Mouse (Mus musculus) embryonic facial prominence, embryonic 12.5 days (tissue): ENCODE data around the gene Rhbdd2. TPM values are rescaled to one million over a fixed set of nuclear protein-coding genes. Genes with fewer than 3 reads are reported as not detected.

Source experiments
- ATAC-seq: fragments of 200-750 bp; cut with Nextera tagmentation; 2 replicates; pipeline ENCODE4 v1.8.0; 2017; ENCODE audit not compliant: insufficient number of reproducible peaks, insufficient read depth, low FRiP score, low TSS enrichment
- H3K27ac ChIP-seq: fragments of 300-500 bp; sonication (generic); 2 replicates; pipeline ENCODE4 v1.5.1; 2016; ENCODE audit warnings: mild to moderate bottlenecking
- H3K27me3 ChIP-seq: fragments of 300-500 bp; sonication (generic); 2 replicates; pipeline ENCODE4 v1.6.1; 2016; ENCODE audit warnings: mild to moderate bottlenecking, moderate library complexity
- H3K36me3 ChIP-seq: fragments of 300-500 bp; sonication (generic); 2 replicates; pipeline ENCODE4 v1.6.1; 2016; ENCODE audit warnings: mild to moderate bottlenecking
- H3K4me1 ChIP-seq: fragments of 300-500 bp; sonication (generic); 2 replicates; pipeline ENCODE4 v1.6.1; 2016
- H3K4me2 ChIP-seq: fragments of 300-500 bp; sonication (generic); replicated peaks from 2 replicates; pipeline ENCODE4 v1.6.1; 2016; ENCODE audit warnings: mild to moderate bottlenecking, moderate library complexity
- H3K4me3 ChIP-seq: fragments of 300-500 bp; sonication (generic); 2 replicates; pipeline ENCODE4 v1.5.1; 2016; ENCODE audit warnings: mild to moderate bottlenecking
- H3K9ac ChIP-seq: fragments of 300-500 bp; sonication (generic); 2 replicates; pipeline ENCODE4 v1.6.1; 2016; ENCODE audit warnings: mild to moderate bottlenecking, moderate library complexity
- H3K9me3 ChIP-seq: fragments of 300-500 bp; sonication (generic); 2 replicates; pipeline ENCODE4 v1.6.1; 2016; ENCODE audit warnings: mild to moderate bottlenecking, moderate library complexity
- WGBS: fragments of 180-500 bp; shearing (Covaris S2); methylation state at CpG from one replicate; pipeline ENCODE4 v1.1.7; 2016; 5-methylcytosine and 5-hydroxymethylcytosine counted together
- polyA plus RNA-seq: library from polyadenylated mRNA; unstranded; fragments of >200 nt; fragmentation: Nextera tagmentation; extraction: Ambion mirVana; gene quantifications from 2 replicates; pipeline ENCODE4 v1.2.1, GENCODE M21; 2016

Gene Rhbdd2
- polyA plus RNA-seq, 1 experiment from 2014 or later, result 49.1 TPM

- Histone ChIP-seq H3K4me1 (peaks cover 32% of the 10 kb centered on the region), H3K9ac (no peak overlapping the region), H3K9me3 (no peaks in the 10 kb centered on the region), H3K4me2 (no peak overlapping the region), H3K27me3 (no peaks in the 10 kb centered on the region), H3K27ac (no peak overlapping the region), H3K36me3 (no peaks in the 10 kb centered on the region), H3K4me3 (no peak overlapping the region)
- WGBS, result 66% methylated on average over 2 of the region's 2 CpGs
- ATAC-seq, result no peak
These were observed 38.5 kb downstream of the Rhbdd2 start for GRCm38 (mm10) chr5:135670881-135671280.

DNA sequence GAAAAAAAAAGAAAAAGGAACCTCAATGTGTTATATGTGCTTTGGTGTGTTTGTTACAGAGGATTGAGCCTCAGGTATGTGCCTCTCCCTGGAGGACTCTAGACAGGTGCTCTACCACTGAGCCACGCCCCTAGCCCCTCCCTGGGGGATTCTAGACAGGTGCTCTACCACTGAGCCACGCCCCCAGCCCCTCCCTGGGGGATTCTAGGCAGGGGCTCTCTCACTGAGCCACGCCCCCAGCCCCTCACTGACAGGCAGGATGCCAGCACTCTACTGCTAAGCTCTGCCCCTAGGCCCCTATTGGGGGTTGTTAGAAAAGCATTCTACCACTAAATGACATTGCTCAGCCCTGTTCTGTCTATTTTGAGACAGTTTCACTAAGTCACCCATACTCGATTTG is 40.1 kb downstream of the Rhbdd2 start:
- ATAC-seq, result no peak

GRCm38 (mm10) chr5:135672980-135673379 is 40.6 kb downstream of the Rhbdd2 start:
- Histone ChIP-seq H3K36me3 (no peaks in the 10 kb centered on the region), H3K4me3 (no peak overlapping the region), H3K27me3 (no peaks in the 10 kb centered on the region), H3K4me1 (peaks cover 35% of the 10 kb centered on the region), H3K27ac (peak overlapping the region; percentile 65; the same call in 1 of the 2 replicates), H3K9me3 (no peaks in the 10 kb centered on the region), H3K4me2 (no peak overlapping the region), H3K9ac (no peak overlapping the region)
- ATAC-seq, result no peak
- WGBS, result 57% methylated on average over 5 of the region's 5 CpGs

More for the DNA sequence above, 40.1 kb downstream of the Rhbdd2 start:
- Histone ChIP-seq H3K36me3 (no peaks in the 10 kb centered on the region), H3K4me3 (no peak overlapping the region), H3K4me2 (no peak overlapping the region), H3K27ac (no peak overlapping the region), H3K9me3 (no peaks in the 10 kb centered on the region), H3K9ac (no peak overlapping the region), H3K4me1 (peaks cover 35% of the 10 kb centered on the region), H3K27me3 (no peaks in the 10 kb centered on the region)
- 48% methylated on average over 4 of the region's 4 CpGs for WGBS

- peak; percentile 85 for ATAC-seq
- H3K4me2 ChIP-seq, result peak overlapping the region; percentile 42
- no peak overlapping the region for H3K4me3 ChIP-seq
- peaks cover 35% of the 10 kb centered on the region for H3K4me1 ChIP-seq
- peak overlapping the region; percentile 77 for H3K27ac ChIP-seq
- no peak overlapping the region for H3K9ac ChIP-seq
- WGBS, result 10% methylated on average over 3 of the region's 3 CpGs
- H3K9me3 ChIP-seq, result no peaks in the 10 kb centered on the region
- H3K27me3 ChIP-seq, result no peaks in the 10 kb centered on the region
- no peaks in the 10 kb centered on the region for H3K36me3 ChIP-seq
These were observed 41.9 kb downstream of the Rhbdd2 start for GRCm38 (mm10) chr5:135674349-135674775.

DNA sequence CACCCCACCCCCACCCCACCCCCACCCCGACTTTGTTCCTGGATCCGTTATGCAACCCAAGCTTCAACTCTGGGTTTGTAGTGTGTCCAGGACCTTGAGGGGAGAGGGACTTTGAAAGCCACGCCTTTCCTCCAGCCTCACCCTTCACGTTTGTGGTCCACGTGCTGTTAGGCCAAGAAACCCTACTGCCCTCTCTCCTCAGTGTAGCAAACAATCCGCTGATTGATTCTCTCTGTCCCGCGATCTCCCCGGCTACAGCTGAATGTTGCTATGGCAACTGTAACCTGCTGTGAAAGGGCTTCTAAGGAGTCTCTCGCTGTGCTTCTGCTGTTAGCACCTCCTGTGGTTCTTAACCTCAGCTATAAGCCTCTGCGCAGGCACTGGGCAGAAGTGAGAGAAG is 42.4 kb downstream of the Rhbdd2 start:
- Histone ChIP-seq H3K9ac (0 out of 2 replicates have a peak overlapping the region, but pooled peaks have one; percentile 15), H3K36me3 (no peaks in the 10 kb centered on the region), H3K27me3 (no peaks in the 10 kb centered on the region), H3K4me3 (no peak overlapping the region), H3K4me1 (peaks cover 34% of the 10 kb centered on the region), H3K9me3 (no peaks in the 10 kb centered on the region), H3K4me2 (peak overlapping the region; percentile 42), H3K27ac (peak overlapping the region; percentile 77)
- under 1% methylated on average over 11 of the region's 11 CpGs for WGBS
- ATAC-seq, result peak; percentile 61

DNA sequence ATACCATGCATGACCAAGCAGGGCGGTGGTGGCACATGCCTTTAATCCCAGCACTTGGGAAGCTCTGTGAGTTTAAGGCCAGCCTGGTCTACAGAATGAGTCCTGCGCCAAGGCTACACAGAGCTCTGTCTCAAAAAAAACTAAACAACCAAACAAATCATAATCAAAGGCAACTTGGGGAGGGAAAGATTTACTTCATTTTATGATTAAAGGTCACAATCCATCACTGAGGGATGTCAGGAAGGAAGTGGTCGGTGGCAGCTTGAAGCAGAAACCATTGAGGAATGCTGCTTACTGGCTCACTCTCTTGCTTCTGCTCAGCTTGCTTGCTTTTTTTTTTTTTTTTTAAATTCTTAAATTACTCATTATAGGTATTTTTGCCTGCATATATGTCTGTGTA is 44.3 kb downstream of the Rhbdd2 start:
- 75% methylated on average over 3 of the region's 3 CpGs for WGBS
- ATAC-seq, result no peak
- H3K4me2 ChIP-seq, result no peak overlapping the region
- H3K9ac ChIP-seq, result no peak overlapping the region
- H3K27me3 ChIP-seq, result no peaks in the 10 kb centered on the region
- no peaks in the 10 kb centered on the region for H3K36me3 ChIP-seq
- H3K4me3 ChIP-seq, result no peak overlapping the region
- no peak overlapping the region for H3K27ac ChIP-seq
- peaks cover 28% of the 10 kb centered on the region for H3K4me1 ChIP-seq
- H3K9me3 ChIP-seq, result no peaks in the 10 kb centered on the region

- whole genome bisulfite sequencing, result 76% methylated on average over 2 of the region's 2 CpGs
- no peak overlapping the region for H3K4me3 ChIP-seq
- no peaks in the 10 kb centered on the region for H3K27me3 ChIP-seq
- no peak overlapping the region for H3K9ac ChIP-seq
- ATAC-seq, result no peak
- no peaks in the 10 kb centered on the region for H3K36me3 ChIP-seq
- peaks cover 28% of the 10 kb centered on the region for H3K4me1 ChIP-seq
- no peak overlapping the region for H3K27ac ChIP-seq
- H3K4me2 ChIP-seq, result no peak overlapping the region
- H3K9me3 ChIP-seq, result no peaks in the 10 kb centered on the region
These were observed 44.8 kb downstream of the Rhbdd2 start for GRCm38 (mm10) chr5:135677251-135677650.

DNA sequence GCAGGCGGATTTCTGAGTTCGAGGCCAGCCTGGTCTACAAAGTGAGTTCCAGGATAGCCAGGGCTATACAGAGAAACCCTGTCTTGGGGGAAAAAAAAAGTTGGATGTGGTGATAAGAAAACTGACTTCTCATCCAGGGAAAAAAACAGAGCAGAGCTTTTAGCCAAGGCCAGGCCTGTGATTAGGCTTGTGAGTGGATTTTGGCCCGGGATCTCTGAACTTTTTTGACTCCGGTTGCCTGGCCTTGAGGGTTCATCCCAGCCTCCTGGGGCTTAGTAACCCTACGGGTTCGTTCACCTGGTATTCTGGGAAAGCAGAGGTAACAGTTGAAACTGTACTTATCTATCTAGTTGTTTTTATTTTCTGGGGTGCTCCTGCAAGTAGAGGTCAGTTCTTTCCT is 46.1 kb downstream of the Rhbdd2 start:
- Histone ChIP-seq H3K27ac (no peak overlapping the region), H3K36me3 (no peaks in the 10 kb centered on the region), H3K4me1 (peaks cover 22% of the 10 kb centered on the region), H3K27me3 (no peaks in the 10 kb centered on the region), H3K9ac (no peak overlapping the region), H3K9me3 (no peaks in the 10 kb centered on the region), H3K4me3 (no peak overlapping the region), H3K4me2 (no peak overlapping the region)
- ATAC-seq, result no peak
- WGBS, result 94% methylated on average over 6 of the region's 6 CpGs

DNA sequence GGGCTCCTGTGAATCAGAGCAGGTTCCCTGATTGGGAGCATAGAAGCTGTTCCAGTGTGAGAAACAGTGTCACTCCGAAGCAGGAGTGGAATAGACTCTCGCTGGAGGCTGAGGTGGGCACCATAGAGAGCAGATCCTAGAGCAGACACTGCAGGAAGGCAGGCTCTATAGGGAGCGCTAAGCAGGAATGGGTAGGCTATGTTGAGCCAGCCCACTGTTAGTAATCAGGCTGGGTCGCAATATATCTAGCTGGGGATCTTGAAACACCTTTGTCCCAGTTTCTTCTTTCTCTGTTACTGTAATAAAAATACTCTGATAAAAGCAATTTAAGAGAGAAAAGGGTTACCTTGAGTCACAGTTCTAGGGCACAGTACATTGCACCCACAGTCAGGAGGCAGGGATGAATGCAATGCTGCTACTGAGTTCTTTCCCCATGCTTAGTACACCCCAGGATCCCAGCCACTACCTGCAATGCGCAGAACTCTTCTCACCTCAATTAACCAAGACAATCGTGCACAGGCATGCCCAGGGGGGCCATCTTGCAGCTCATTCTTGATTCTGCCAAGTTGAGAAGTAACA is 48.6 kb downstream of the Rhbdd2 start:
- Histone ChIP-seq H3K9me3 (no peaks in the 10 kb centered on the region), H3K4me1 (0 out of 2 replicates have a peak, but pooled peaks cover 3% of the 10 kb centered on the region), H3K27me3 (no peaks in the 10 kb centered on the region), H3K36me3 (no peaks in the 10 kb centered on the region), H3K4me3 (no peak overlapping the region), H3K27ac (no peak overlapping the region), H3K9ac (no peak overlapping the region), H3K4me2 (no peak overlapping the region)
- ATAC-seq, result no peak
- 80% methylated on average over 6 of the region's 6 CpGs for WGBS

DNA sequence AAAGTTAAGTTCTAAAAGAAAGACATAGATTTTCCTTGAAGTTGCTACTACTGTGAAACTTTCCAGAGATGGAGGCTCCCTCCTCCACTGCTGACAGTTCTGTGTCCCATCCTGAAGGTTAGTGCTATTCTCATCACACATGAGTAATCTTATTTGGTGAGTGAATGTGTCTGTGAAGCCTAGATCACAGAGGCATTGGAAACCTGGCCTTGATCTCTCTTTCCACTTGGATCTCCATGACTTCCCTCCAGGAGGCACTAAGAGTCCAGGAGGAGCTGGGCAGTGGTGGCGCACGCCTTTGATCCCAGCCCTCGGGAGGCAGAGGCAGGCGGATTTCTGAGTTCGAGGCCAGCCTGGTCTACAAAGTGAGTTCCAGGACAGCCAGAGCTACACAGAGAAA is 49.6 kb downstream of the Rhbdd2 start:
- Histone ChIP-seq H3K4me2 (no peak overlapping the region), H3K4me1 (0 out of 2 replicates have a peak, but pooled peaks cover 2% of the 10 kb centered on the region), H3K36me3 (no peaks in the 10 kb centered on the region), H3K27me3 (no peaks in the 10 kb centered on the region), H3K4me3 (no peak overlapping the region), H3K9me3 (no peaks in the 10 kb centered on the region), H3K9ac (no peak overlapping the region), H3K27ac (no peak overlapping the region)
- WGBS, result 94% methylated on average over 5 of the region's 5 CpGs
- ATAC-seq, result no peak

DNA sequence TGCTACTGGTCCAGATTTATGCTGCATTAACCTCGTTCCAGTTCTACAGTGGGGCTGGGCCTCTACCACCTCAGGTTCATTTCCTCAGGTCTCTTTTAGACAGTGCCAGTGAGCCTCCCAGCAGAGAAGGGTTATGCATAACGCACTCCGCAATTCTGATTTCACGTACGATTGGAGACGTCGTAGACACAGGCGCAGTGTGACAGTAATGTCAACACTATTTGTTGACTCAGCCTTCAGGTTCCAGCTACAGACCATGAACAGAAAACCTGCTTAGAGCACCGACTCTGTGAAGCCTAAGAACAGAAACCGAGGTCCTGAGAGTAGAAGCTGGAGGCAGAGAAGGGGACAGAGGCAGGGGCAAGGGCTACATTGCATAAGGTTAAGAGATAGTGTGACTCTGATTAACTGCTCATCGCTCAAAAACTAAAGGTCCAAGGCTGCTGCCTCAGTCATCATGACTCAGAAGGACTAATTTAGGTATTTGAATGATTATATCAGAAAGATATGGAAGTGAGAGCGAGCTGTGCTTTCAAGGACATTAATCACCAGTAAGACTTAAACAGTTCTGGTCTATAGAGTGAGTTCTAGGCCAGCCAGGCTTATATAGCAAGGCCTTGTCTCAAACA is 50.6 kb downstream of the Rhbdd2 start:
- WGBS, result 83% methylated on average over 12 of the region's 12 CpGs
- ATAC-seq, result no peak
- Histone ChIP-seq H3K27me3 (no peaks in the 10 kb centered on the region), H3K27ac (no peak overlapping the region), H3K36me3 (no peaks in the 10 kb centered on the region), H3K9me3 (no peaks in the 10 kb centered on the region), H3K9ac (no peak overlapping the region), H3K4me3 (no peak overlapping the region), H3K4me1 (no peaks in the 10 kb centered on the region), H3K4me2 (no peak overlapping the region)

GRCm38 (mm10) chr5:135690401-135690800 is 58.0 kb downstream of the Rhbdd2 start:
- no peak for ATAC-seq
- H3K9me3 ChIP-seq, result no peaks in the 10 kb centered on the region
- peaks cover 14% of the 10 kb centered on the region; the same call in 1 of the 2 replicates for H3K4me1 ChIP-seq
- WGBS, result 89% methylated on average over 5 of the region's 5 CpGs
- H3K4me3 ChIP-seq, result peak overlapping the region; percentile 81
- peak overlapping the region; percentile 92 for H3K4me2 ChIP-seq
- no peaks in the 10 kb centered on the region for H3K27me3 ChIP-seq
- peak overlapping the region; percentile 71; the same call in 1 of the 2 replicates for H3K9ac ChIP-seq
- peaks cover 8% of the 10 kb centered on the region; the same call in 1 of the 2 replicates for H3K36me3 ChIP-seq
- H3K27ac ChIP-seq, result no peak overlapping the region
